Mouse (Mus musculus) adrenal gland, postnatal 10 days (tissue): Measurements from ENCODE around the gene Zfp42. TPM values are rescaled to one million over a fixed set of nuclear protein-coding genes. Genes with fewer than 3 reads are reported as not detected.

Experiments used
- DNase-seq: peaks from one replicate; pipeline ENCODE4 v3.0.0; 2021; ENCODE audit warnings: mixed read lengths
- total RNA-seq, 2 experiments: library from RNA; stranded (reverse); gene quantifications; 2 replicates each; pipeline ENCODE4 v1.2.3; 2021

Gene Zfp42
- total RNA-seq, 2 experiments from 2014 or later = not detected

- no peak for DNase-seq
These were observed 55.1 kb downstream of the Zfp42 start for GRCm38 (mm10) chr8:43251653-43252052.

GRCm38 (mm10) chr8:43248707-43249106, 58.1 kb downstream of the Zfp42 start:
- no peak for DNase-seq

Other genes starting within 250 kb of the Zfp42 start
- gene Triml1, start 165.5 kb downstream of the Zfp42 start, total RNA-seq = not detected
- not detected for gene Triml2, start 126.4 kb downstream of the Zfp42 start, total RNA-seq
- not detected for gene Adam26b, start 221.1 kb upstream of the Zfp42 start, total RNA-seq